Mouse (Mus musculus): ENCODE measurements at regions not wholly inside any gene's neighbourhood (a gene's known extent, or its start where the extent isn't known, plus 50 kb on each side); places are given as distances from the start of the nearest gene placed in this dataset.

DNA sequence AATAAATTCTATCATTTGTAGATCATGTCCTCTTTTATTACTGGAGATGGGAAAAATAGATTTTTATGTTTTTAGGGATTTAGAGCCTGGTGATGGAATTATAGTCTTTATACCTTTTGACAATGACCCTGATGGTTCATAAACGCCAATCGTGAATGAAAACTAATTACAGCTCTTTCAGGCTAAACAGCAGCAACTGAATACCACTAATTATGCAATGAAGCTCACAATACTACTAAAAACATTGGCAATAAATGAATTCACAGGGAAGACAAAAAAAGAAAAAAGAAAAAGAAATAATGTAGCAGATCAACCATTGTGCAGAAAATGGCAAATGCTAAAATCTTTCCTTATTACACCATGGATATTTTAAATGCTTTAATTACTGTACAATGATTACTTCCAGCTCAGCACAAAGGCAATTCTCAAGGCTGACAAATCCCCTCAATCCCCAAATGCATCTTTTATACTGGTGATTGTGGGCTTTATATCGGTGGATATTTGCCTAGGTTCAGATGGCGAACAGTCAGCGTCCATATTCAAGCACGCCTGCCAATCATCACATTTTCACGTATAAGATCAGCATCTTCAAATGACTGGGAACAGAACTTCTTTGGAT is 191.2 kb upstream of the Slc7a11 start:
- TF ChIP-seq POLR2A (IDR thresholded peaks at IDR 0.05; ENCODE audit: low read depth, low read length) (no peak), USF1 (IDR thresholded peaks at IDR 0.05; ENCODE audit: low read depth, low read length) (no peak), UBTF (IDR thresholded peaks at IDR 0.05; ENCODE audit: low read depth, low read length) (no peak), CTCF (conservative IDR thresholded peaks at IDR 0.05 in 1 of 2, IDR thresholded peaks at IDR 0.05 in 1 of 2; ENCODE audit: low read depth in 2 of 2, low read length in 2 of 2) (no peak)
